Mouse (Mus musculus) forebrain, embryonic 12.5 days (tissue): ENCODE measurements at regions not wholly inside any gene's neighbourhood (a gene's known extent, or its start where the extent isn't known, plus 50 kb on each side); places are given as distances from the start of the nearest gene placed in this dataset.

Experiments used
- ATAC-seq: fragments of 200-750 bp; cut with Nextera tagmentation; 2 replicates; pipeline ENCODE4 v1.8.0; 2017; ENCODE audit warnings: moderate TSS enrichment; ENCODE audit not compliant: low FRiP score
- H3K27ac ChIP-seq: fragments of 300-500 bp; sonication (generic); 2 replicates; pipeline ENCODE4 v1.5.1; 2016; ENCODE audit warnings: mild to moderate bottlenecking
- H3K27me3 ChIP-seq: fragments of 300-500 bp; sonication (generic); 2 replicates; pipeline ENCODE4 v1.6.1; 2016; ENCODE audit warnings: mild to moderate bottlenecking
- H3K36me3 ChIP-seq: fragments of 300-500 bp; sonication (generic); replicated peaks from 2 replicates; pipeline ENCODE4 v1.6.1; 2016; ENCODE audit warnings: mild to moderate bottlenecking
- H3K4me1 ChIP-seq: fragments of 300-500 bp; sonication (generic); 2 replicates; pipeline ENCODE4 v1.6.1; 2016
- H3K4me2 ChIP-seq: fragments of 300-500 bp; sonication (generic); 2 replicates; pipeline ENCODE4 v1.6.1; 2016; ENCODE audit warnings: mild to moderate bottlenecking, moderate library complexity
- H3K4me3 ChIP-seq: fragments of 300-500 bp; sonication (generic); replicated peaks from 2 replicates; pipeline ENCODE4 v1.5.1; 2016; ENCODE audit warnings: mild to moderate bottlenecking
- H3K9ac ChIP-seq: fragments of 300-500 bp; sonication (generic); 2 replicates; pipeline ENCODE4 v1.6.1; 2016; ENCODE audit warnings: mild to moderate bottlenecking
- H3K9me3 ChIP-seq: fragments of 300-500 bp; sonication (generic); 2 replicates; pipeline ENCODE4 v1.6.1; 2016
- WGBS: fragments of 180-500 bp; shearing (Covaris S2); methylation state at CpG from one replicate; pipeline ENCODE4 v1.1.7; 2016; 5-methylcytosine and 5-hydroxymethylcytosine counted together

- Histone ChIP-seq H3K36me3 (no peaks in the 10 kb centered on the region), H3K27ac (no peak overlapping the region), H3K9me3 (no peaks in the 10 kb centered on the region), H3K4me2 (no peak overlapping the region), H3K27me3 (no peaks in the 10 kb centered on the region), H3K9ac (no peak overlapping the region), H3K4me3 (no peak overlapping the region), H3K4me1 (no peaks in the 10 kb centered on the region)
- no peak for ATAC-seq
These were observed 629.6 kb downstream of the Ccdc50 start for GRCm38 (mm10) chr16:28018311-28018710.

DNA sequence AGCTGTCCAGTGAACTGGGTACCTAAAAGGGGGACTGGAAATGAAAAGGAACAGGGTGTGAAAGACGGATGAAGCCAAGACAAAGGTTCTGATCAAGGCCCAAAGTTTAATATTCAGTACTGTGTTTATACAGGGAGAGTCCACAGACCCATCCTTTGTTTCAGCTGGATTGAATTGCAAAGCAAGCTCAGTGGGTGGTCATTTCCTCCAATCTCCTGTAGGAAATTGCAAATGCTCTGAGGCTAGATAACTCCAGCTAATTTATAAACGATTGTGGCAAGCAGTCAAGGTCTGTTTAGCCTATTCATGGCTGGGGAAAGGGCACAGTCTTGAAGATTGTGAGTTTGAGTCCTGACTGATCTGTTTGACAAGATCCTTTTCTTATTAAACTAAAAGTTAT is 650.3 kb downstream of the Ccdc50 start:
- Histone ChIP-seq H3K27ac (no peak overlapping the region), H3K27me3 (no peaks in the 10 kb centered on the region), H3K36me3 (no peaks in the 10 kb centered on the region), H3K4me3 (no peak overlapping the region), H3K4me2 (no peak overlapping the region), H3K4me1 (no peaks in the 10 kb centered on the region), H3K9ac (no peak overlapping the region), H3K9me3 (no peaks in the 10 kb centered on the region)
- 32% methylated on average over 2 of the region's 2 CpGs for WGBS
- no peak for ATAC-seq

DNA sequence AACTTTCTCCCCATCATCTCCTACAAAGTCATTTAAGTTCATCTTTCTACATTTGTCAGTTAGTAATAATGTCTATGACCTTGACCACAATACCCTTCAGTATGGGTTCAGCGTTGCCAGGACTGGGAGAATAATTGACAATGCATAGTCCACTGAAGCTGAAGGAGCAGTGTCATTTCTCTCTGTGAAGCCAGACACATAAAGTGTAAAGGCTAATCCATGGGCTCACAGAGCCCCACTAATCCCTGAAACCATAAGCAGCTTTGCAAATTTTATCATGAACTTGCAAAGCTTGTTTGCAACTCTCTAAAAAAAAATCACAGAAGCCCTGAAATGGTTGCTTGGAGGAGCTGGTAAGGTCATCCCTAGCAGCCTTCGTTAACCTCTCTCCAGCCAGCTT is 654.4 kb downstream of the Ccdc50 start:
- no peak for ATAC-seq

GRCm38 (mm10) chr16:28064785-28065301 is 676.2 kb downstream of the Ccdc50 start:
- H3K27ac ChIP-seq: no peak overlapping the region
- H3K36me3 ChIP-seq: no peaks in the 10 kb centered on the region
- 63% methylated on average over 5 of the region's 5 CpGs for WGBS
- H3K9me3 ChIP-seq: no peaks in the 10 kb centered on the region
- H3K4me3 ChIP-seq: no peak overlapping the region
- no peak overlapping the region for H3K4me2 ChIP-seq
- ATAC-seq: peak; percentile 61
- no peak overlapping the region for H3K9ac ChIP-seq
- H3K4me1 ChIP-seq: no peaks in the 10 kb centered on the region
- no peaks in the 10 kb centered on the region for H3K27me3 ChIP-seq

More for the DNA sequence above, 654.4 kb downstream of the Ccdc50 start:
- Histone ChIP-seq H3K4me1 (no peaks in the 10 kb centered on the region), H3K9me3 (no peaks in the 10 kb centered on the region), H3K4me2 (no peak overlapping the region), H3K9ac (no peak overlapping the region), H3K4me3 (no peak overlapping the region), H3K27ac (no peak overlapping the region), H3K27me3 (no peaks in the 10 kb centered on the region), H3K36me3 (no peaks in the 10 kb centered on the region)
- WGBS: 32% methylated on average over 2 of the region's 2 CpGs

GRCm38 (mm10) chr16:28082891-28083649 is 669.8 kb downstream of the Fgf12 start:
- WGBS: 28% methylated on average over 7 of the region's 7 CpGs
- H3K36me3 ChIP-seq: no peaks in the 10 kb centered on the region
- H3K4me3 ChIP-seq: no peak overlapping the region
- 0 out of 2 replicates have a peak overlapping the region, but pooled peaks have one; percentile 15 for H3K27ac ChIP-seq
- H3K9me3 ChIP-seq: no peaks in the 10 kb centered on the region
- peak; percentile 79 for ATAC-seq
- 0 out of 2 replicates have a peak, but pooled peaks cover 4% of the 10 kb centered on the region for H3K4me1 ChIP-seq
- H3K4me2 ChIP-seq: no peak overlapping the region
- H3K27me3 ChIP-seq: no peaks in the 10 kb centered on the region
- no peak overlapping the region for H3K9ac ChIP-seq

DNA sequence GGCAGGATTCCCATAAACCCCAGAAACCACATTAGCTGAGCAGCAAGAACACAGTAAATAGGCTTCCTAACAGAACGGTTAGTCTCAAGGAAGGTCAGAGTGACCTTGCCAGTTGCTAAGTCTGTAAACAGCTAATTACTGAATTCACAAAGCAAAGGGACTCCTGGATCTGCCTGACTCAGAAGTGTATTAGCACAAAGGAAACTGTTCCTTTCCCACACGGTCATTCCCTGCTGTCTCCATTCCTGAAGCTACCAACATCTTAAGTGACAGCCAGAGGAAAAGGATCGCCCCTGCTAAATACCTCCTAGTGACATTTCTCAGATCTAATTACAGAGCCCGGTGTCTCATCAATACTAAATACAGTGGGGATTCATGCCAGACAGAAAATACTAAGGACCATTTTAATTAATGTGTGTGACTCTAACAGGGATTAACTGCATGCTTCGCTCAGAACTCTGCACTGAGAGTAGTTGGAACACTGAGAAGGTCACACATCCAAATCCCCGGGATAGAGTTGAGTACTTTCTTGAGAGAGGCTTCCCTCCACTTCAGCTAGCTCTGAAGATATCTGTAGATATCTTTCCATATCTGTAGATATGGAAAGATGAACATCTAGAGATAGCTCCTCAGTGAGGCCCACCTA is 663.3 kb downstream of the Fgf12 start:
- WGBS: 24% methylated on average over 6 of the region's 6 CpGs
- Histone ChIP-seq H3K4me1 (0 out of 2 replicates have a peak, but pooled peaks cover 6% of the 10 kb centered on the region), H3K27ac (0 out of 2 replicates have a peak overlapping the region, but pooled peaks have one; percentile 3), H3K9me3 (no peaks in the 10 kb centered on the region), H3K9ac (no peak overlapping the region), H3K4me3 (no peak overlapping the region), H3K27me3 (no peaks in the 10 kb centered on the region), H3K36me3 (no peaks in the 10 kb centered on the region), H3K4me2 (no peak overlapping the region)
- ATAC-seq: peak; percentile 67; the same call in 1 of the 2 replicates

DNA sequence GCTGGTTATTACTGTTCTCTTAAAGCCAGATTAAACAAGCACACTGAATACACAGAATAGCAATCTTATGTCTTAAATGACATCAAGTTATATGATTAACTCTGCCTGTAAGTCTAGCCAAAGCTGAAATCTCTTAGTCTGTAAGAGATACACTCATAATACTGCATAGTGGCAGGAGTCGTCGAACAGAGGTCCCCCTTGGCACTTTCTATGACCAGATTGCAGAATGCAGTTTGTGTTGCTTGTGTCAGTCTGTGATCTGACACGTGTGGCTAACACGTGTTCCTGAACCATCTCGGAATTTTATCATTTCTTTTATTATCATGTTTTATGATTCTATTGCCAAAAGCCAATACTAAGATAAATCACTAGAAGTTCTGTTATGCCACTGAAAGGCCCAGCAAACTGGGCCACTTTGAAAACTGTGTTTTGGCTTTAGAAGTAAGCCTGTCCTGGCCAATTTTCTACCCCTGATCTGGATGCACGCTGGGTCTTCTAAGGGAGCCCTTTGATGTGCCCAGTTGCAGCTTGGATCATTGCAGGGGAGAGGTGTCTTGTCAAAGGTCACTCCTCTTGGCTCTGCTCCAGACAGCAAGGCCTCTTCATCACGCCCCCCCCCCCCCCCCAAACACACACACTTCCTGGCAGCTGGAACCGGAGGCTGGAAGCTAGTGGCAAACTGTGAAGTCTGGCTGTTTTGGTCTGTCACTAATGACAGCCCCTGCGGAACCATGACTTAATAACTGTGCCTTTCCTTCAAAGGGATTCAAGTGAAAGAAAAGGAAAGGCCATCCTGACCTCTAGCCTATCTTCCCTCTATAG is 648.4 kb downstream of the Fgf12 start:
- Histone ChIP-seq H3K9ac (no peak overlapping the region), H3K4me1 (peaks cover 14% of the 10 kb centered on the region), H3K9me3 (no peaks in the 10 kb centered on the region), H3K27ac (no peak overlapping the region), H3K27me3 (no peaks in the 10 kb centered on the region), H3K36me3 (no peaks in the 10 kb centered on the region), H3K4me2 (no peak overlapping the region), H3K4me3 (no peak overlapping the region)
- 73% methylated on average over 9 of the region's 9 CpGs for WGBS
- peak; percentile 33; the same call in 1 of the 2 replicates for ATAC-seq

DNA sequence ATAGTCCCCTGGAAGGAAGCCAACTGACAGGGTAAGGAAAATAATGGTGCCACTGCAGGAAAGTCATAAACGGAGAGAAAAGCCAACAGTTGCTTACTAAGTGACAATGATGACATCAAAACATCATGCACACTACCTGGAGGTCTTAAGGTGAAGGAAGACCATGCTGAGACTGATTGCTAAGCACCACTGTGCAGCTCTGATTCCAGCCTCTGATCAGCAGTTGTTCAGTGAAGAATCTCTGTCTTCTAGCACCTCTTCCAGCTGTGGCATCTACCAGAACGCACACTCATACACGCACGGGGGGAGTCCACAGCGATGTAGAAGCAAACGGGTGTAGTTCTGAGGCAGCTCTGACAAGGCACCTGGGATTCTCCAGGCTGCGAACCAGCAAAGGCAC is 647.8 kb downstream of the Fgf12 start:
- no peaks in the 10 kb centered on the region for H3K36me3 ChIP-seq
- H3K4me2 ChIP-seq: no peak overlapping the region
- H3K9me3 ChIP-seq: no peaks in the 10 kb centered on the region
- H3K4me3 ChIP-seq: no peak overlapping the region
- ATAC-seq: no peak
- peaks cover 15% of the 10 kb centered on the region for H3K4me1 ChIP-seq
- no peak overlapping the region for H3K27ac ChIP-seq
- H3K27me3 ChIP-seq: no peaks in the 10 kb centered on the region
- 73% methylated on average over 7 of the region's 7 CpGs for WGBS
- H3K9ac ChIP-seq: no peak overlapping the region

- H3K9me3 ChIP-seq: no peaks in the 10 kb centered on the region
- H3K4me3 ChIP-seq: no peak overlapping the region
- H3K9ac ChIP-seq: no peak overlapping the region
- WGBS: 26% methylated on average over 7 of the region's 7 CpGs
- H3K27me3 ChIP-seq: no peaks in the 10 kb centered on the region
- H3K27ac ChIP-seq: no peak overlapping the region
- no peak for ATAC-seq
- H3K4me1 ChIP-seq: peaks cover 21% of the 10 kb centered on the region
- H3K36me3 ChIP-seq: no peaks in the 10 kb centered on the region
- H3K4me2 ChIP-seq: no peak overlapping the region
These were observed 647.0 kb downstream of the Fgf12 start for GRCm38 (mm10) chr16:28105866-28106265.

- Histone ChIP-seq H3K4me3 (no peak overlapping the region), H3K27ac (no peak overlapping the region), H3K4me2 (no peak overlapping the region), H3K4me1 (peaks cover 19% of the 10 kb centered on the region), H3K9ac (no peak overlapping the region), H3K27me3 (no peaks in the 10 kb centered on the region), H3K9me3 (no peaks in the 10 kb centered on the region), H3K36me3 (no peaks in the 10 kb centered on the region)
- ATAC-seq: 0 out of 2 replicates have a peak, but pooled peaks have one; percentile 60
- WGBS: 32% methylated on average over 1 of the region's 1 CpGs
These were observed 643.1 kb downstream of the Fgf12 start for GRCm38 (mm10) chr16:28109771-28110170.
